Mouse (Mus musculus): Measurements from ENCODE around the gene Asz1. TPM values are rescaled to one million over a fixed set of nuclear protein-coding genes. Genes with fewer than 3 reads are reported as not detected.

The Asz1 gene
- polyA plus RNA-seq, 1 experiment from 2014 or later: not detected

DNA sequence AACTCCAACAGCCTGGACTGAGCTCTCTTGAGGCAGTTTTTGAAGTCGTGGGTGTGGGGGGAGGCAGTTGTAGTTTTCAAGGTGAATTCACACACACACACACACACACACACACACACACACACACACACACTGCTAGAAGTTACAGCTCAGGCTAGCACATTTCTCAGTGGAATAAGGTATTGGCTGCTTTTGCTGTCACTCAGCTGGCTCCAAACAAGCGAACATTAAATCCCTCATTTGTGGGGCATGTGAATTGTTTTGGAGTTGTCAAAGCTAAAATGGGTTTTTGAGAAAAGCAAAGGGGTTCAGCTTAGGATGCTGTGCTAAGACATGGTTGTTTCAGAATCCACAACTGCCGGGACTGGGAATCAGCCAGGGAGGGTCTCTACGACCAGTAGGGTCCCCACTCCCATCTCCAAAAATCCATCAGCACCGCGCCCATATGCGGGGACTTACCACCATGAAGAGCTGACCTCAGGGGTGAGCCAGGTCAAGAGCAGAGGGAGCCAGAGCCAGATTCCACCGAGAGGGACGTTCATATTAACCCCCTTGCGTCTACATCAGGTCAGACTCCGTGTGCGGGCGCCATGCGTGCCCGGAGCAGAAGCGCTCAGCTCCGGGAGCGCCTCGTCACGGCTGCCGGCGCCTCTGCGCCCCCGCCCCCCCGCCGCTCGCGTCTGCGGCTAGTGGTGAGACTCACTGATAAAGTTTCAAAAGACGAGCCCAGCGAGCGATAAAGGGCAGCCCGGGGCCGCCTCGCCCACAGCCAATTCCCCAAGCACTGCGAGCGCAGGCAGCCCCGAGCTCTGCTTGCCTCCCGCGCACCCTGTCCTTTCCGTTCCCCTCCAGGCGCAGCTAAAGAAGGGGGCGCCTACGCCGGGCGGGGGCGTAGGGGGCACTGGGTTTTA is 78.9 kb downstream of the Asz1 start, which contains the start of gene Wnt2:
Gene Wnt2, minus strand, starts transcription at position 840 of the 911 bp plus-strand sequence.
- H3K27me3 ChIP-seq (ENCODE audit: control insufficient read depth, insufficient read depth, low read length): peaks cover 39% of the 10 kb centered on the region
- no peak within 1 kb of the TSS for H3K9ac ChIP-seq (ENCODE audit: low read length)
- ATAC-seq (ENCODE audit: insufficient read depth, low FRiP score, low TSS enrichment): peak; percentile 36

DNA sequence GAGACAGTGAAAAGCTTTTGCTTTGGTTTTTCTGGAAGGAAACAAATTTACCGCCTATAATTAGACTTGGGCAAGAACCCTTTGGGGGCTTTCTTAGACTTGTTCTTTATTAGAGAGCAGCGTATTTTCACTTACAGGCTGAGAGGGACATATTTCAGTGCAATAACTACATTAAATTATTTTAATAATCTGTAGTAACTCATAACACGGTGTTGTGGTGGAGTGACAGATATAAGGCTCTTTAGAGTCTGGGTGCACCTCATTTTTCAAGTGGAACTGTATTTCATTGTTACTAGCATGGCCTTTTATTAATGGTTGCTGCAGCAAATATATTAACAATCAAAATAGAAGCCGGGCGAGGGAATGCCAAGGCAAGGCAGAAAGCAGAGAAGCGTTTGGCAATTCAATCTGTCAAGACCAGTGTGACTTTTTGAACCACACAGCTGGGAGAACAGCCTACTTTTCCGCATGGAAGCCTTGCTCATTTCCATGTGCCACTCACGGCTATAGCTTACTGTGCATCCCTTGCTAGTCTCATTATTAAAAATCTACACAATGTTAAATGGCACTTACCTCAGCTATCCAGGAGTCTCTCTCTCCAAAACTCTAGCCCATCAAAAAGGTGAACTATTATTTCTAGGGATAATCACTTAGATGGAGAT is 84.6 kb downstream of the Asz1 start:
- ATAC-seq (ENCODE audit: insufficient read depth, low FRiP score, low TSS enrichment) (no peak), DNase-seq (ENCODE audit: low spot score) (no peak)
- no peaks in the 10 kb centered on the region for H3K4me1 ChIP-seq (ENCODE audit: control insufficient read depth, insufficient read depth, low read length)
- 86% methylated on average over 8 of the region's 8 CpGs for WGBS
- H3K9ac ChIP-seq (ENCODE audit: low read length): no peak overlapping the region
- H3K36me3 ChIP-seq (ENCODE audit: control insufficient read depth, insufficient read depth, low read length): no peaks in the 10 kb centered on the region
- H3K9me3 ChIP-seq (ENCODE audit: control insufficient read depth, low read length): no peaks in the 10 kb centered on the region
- H3K27ac ChIP-seq (ENCODE audit: low read depth, low read length): no peak overlapping the region
- H3K27me3 ChIP-seq (ENCODE audit: control insufficient read depth, insufficient read depth, low read length): peaks cover 7% of the 10 kb centered on the region
- H3K4me2 ChIP-seq (ENCODE audit: low read depth): no peak overlapping the region
- no peak overlapping the region for H3K4me3 ChIP-seq (ENCODE audit: low read depth, low read length)

More for the DNA sequence above, 78.9 kb downstream of the Asz1 start, which contains the start of gene Wnt2:
- no peaks in the 10 kb centered on the region for H3K9me3 ChIP-seq (ENCODE audit: control insufficient read depth, low read length)
- H3K4me3 ChIP-seq (ENCODE audit: low read depth, low read length): peak within 1 kb of the TSS; percentile 47
- peak; percentile 51 for DNase-seq (ENCODE audit: low spot score)
- peak within 1 kb of the TSS; percentile 84 for H3K4me2 ChIP-seq (ENCODE audit: low read depth)
- under 1% methylated on average over 46 of the region's 47 CpGs for WGBS
- no peak within 1 kb of the TSS for H3K27ac ChIP-seq (ENCODE audit: low read depth, low read length)
- peaks cover 8% of the 10 kb centered on the region; the same call in 1 of the 2 replicates for H3K4me1 ChIP-seq (ENCODE audit: control insufficient read depth, insufficient read depth, low read length)
- H3K36me3 ChIP-seq (ENCODE audit: control insufficient read depth, insufficient read depth, low read length): no peaks in the 10 kb centered on the region

DNA sequence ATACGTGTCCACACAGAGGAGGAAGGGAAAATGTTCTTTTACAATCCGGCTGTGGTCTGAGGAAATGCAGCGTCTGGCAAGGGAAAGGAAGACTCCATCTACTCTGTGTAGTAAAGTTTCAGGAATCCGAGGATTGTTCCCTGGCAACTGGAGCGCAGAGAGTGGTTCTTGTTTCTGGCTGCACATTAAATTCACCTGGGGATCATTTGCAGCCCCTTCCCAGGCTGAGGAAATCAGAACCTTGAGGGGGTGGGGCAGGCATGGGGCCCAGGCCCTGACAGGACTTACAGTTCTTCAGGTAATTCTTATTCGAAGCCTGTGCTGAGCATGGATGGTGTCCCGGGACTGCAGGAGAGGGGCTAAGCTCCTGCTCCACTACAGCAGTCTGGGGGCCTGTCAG is 95.5 kb downstream of the Asz1 start:
- H3K27ac ChIP-seq (ENCODE audit: low read depth, low read length): no peak overlapping the region
- H3K4me3 ChIP-seq (ENCODE audit: low read depth, low read length): no peak overlapping the region
- H3K4me2 ChIP-seq (ENCODE audit: low read depth): no peak overlapping the region
- no peak overlapping the region for H3K9ac ChIP-seq (ENCODE audit: low read length)
- DNase-seq (ENCODE audit: low spot score) (no peak), ATAC-seq (ENCODE audit: insufficient read depth, low FRiP score, low TSS enrichment) (no peak)
- no peaks in the 10 kb centered on the region for H3K9me3 ChIP-seq (ENCODE audit: control insufficient read depth, low read length)
- H3K27me3 ChIP-seq (ENCODE audit: control insufficient read depth, insufficient read depth, low read length): no peaks in the 10 kb centered on the region
- no peaks in the 10 kb centered on the region for H3K36me3 ChIP-seq (ENCODE audit: control insufficient read depth, insufficient read depth, low read length)
- WGBS: 72% methylated on average over 7 of the region's 7 CpGs
- no peaks in the 10 kb centered on the region for H3K4me1 ChIP-seq (ENCODE audit: control insufficient read depth, insufficient read depth, low read length)

DNA sequence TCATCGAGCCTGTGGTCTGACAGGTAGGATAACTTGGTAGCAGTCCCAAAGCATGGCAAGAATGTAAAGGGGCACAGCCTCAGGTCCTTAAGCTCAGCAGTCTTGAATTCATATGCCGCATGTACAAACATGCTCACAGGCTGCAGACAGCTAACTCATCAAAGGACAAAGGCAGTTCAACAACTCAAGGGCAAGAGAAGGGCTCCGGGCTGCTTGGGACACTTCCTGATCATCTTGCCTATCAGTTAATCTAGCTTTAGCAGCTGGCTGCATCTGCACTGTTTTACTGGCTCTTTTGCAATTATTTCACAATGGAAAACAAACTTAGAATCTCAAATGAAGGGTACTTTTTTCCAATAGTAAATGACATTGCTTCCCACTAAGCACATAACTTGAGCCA is 101.5 kb downstream of the Asz1 start:
- Histone ChIP-seq H3K4me1 (ENCODE audit: control insufficient read depth, insufficient read depth, low read length) (no peaks in the 10 kb centered on the region), H3K4me2 (ENCODE audit: low read depth) (no peak overlapping the region), H3K27ac (ENCODE audit: low read depth, low read length) (no peak overlapping the region), H3K4me3 (ENCODE audit: low read depth, low read length) (no peak overlapping the region), H3K9ac (ENCODE audit: low read length) (no peak overlapping the region), H3K27me3 (ENCODE audit: control insufficient read depth, insufficient read depth, low read length) (no peaks in the 10 kb centered on the region), H3K36me3 (ENCODE audit: control insufficient read depth, insufficient read depth, low read length) (no peaks in the 10 kb centered on the region), H3K9me3 (ENCODE audit: control insufficient read depth, low read length) (no peaks in the 10 kb centered on the region)
- 77% methylated on average over 3 of the region's 3 CpGs for WGBS
- no peak for ATAC-seq (ENCODE audit: insufficient read depth, low FRiP score, low TSS enrichment)
- no peak for DNase-seq (ENCODE audit: low spot score)

DNA sequence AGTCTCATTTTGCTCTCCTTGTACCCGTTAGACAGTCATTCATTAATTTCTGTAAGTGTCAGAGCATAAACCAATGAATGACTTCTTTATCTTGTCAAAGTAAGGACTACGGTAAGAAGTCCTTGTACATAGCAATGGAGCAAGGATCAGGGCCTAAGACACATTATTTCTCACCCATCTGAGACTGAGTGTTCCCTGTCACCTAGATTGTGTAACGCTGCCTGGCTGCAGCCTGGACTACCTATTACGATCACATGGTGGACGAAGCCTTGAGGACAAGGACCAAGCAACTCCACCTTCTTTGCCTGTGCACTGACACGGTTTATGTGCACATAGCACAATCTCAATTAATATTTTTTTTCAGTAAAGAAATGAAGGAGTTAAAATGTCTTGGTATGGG is 106.8 kb downstream of the Asz1 start:
- Histone ChIP-seq H3K36me3 (ENCODE audit: control insufficient read depth, insufficient read depth, low read length) (no peaks in the 10 kb centered on the region), H3K9me3 (ENCODE audit: control insufficient read depth, low read length) (no peaks in the 10 kb centered on the region), H3K9ac (ENCODE audit: low read length) (no peak overlapping the region), H3K27ac (ENCODE audit: low read depth, low read length) (no peak overlapping the region), H3K4me3 (ENCODE audit: low read depth, low read length) (no peak overlapping the region), H3K4me2 (ENCODE audit: low read depth) (no peak overlapping the region), H3K4me1 (ENCODE audit: control insufficient read depth, insufficient read depth, low read length) (no peaks in the 10 kb centered on the region), H3K27me3 (ENCODE audit: control insufficient read depth, insufficient read depth, low read length) (no peaks in the 10 kb centered on the region)
- WGBS: 91% methylated on average over 6 of the region's 6 CpGs
- DNase-seq (ENCODE audit: low spot score): no peak
- ATAC-seq (ENCODE audit: insufficient read depth, low FRiP score, low TSS enrichment): no peak

Other genes starting within 250 kb of the Asz1 start
- gene Wnt2, start 78.5 kb downstream of the Asz1 start, polyA plus RNA-seq (2014; fragmentation: Nextera tagmentation; extraction: Ambion mirVana): 2.2 and 2.8 TPM in 2 replicates
- 0.09 TPM in 1 of 2 replicates, not detected in the other for gene Cftr, start 61.6 kb upstream of the Asz1 start, polyA plus RNA-seq (2014; fragmentation: Nextera tagmentation; extraction: Ambion mirVana)